Mouse (Mus musculus): ENCODE results near the gene Mgst3. TPM values are rescaled to one million over a fixed set of nuclear protein-coding genes. Genes with fewer than 3 reads are reported as not detected.

Gene Mgst3
- total RNA-seq, 1 experiment from 2014 or later: 3.0 TPM

- no peak for ATAC-seq (replicated peaks; ENCODE audit: insufficient number of reproducible peaks, low FRiP score, low TSS enrichment, poor library complexity, severe bottlenecking)
Measured at GRCm38 (mm10) chr1:167390381-167390780, 3.3 kb downstream of the Mgst3 start.

GRCm38 (mm10) chr1:167389584-167389983, 4.1 kb downstream of the Mgst3 start:
- ATAC-seq (replicated peaks; ENCODE audit: insufficient number of reproducible peaks, low FRiP score, low TSS enrichment, poor library complexity, severe bottlenecking): no peak

GRCm38 (mm10) chr1:167388571-167388970, 5.1 kb downstream of the Mgst3 start:
- ATAC-seq (replicated peaks; ENCODE audit: insufficient number of reproducible peaks, low FRiP score, low TSS enrichment, poor library complexity, severe bottlenecking): no peak

GRCm38 (mm10) chr1:167387796-167388195, 5.8 kb downstream of the Mgst3 start:
- ATAC-seq (replicated peaks; ENCODE audit: insufficient number of reproducible peaks, low FRiP score, low TSS enrichment, poor library complexity, severe bottlenecking): no peak

GRCm38 (mm10) chr1:167387310-167387709, 6.3 kb downstream of the Mgst3 start:
- ATAC-seq (replicated peaks; ENCODE audit: insufficient number of reproducible peaks, low FRiP score, low TSS enrichment, poor library complexity, severe bottlenecking): no peak

- ATAC-seq (replicated peaks; ENCODE audit: insufficient number of reproducible peaks, low FRiP score, low TSS enrichment, poor library complexity, severe bottlenecking): no peak
Measured at GRCm38 (mm10) chr1:167386466-167386865, 7.2 kb downstream of the Mgst3 start.

- no peak for ATAC-seq (replicated peaks; ENCODE audit: insufficient number of reproducible peaks, low FRiP score, low TSS enrichment, poor library complexity, severe bottlenecking)
Measured at GRCm38 (mm10) chr1:167385636-167386035, 8.0 kb downstream of the Mgst3 start.

- ATAC-seq (replicated peaks; ENCODE audit: insufficient number of reproducible peaks, low FRiP score, low TSS enrichment, poor library complexity, severe bottlenecking): no peak
Measured at GRCm38 (mm10) chr1:167385211-167385610, 8.4 kb downstream of the Mgst3 start.

- ATAC-seq (replicated peaks; ENCODE audit: insufficient number of reproducible peaks, low FRiP score, low TSS enrichment, poor library complexity, severe bottlenecking): no peak
Measured at GRCm38 (mm10) chr1:167384156-167384555, 9.5 kb downstream of the Mgst3 start.

GRCm38 (mm10) chr1:167383178-167383577, 10.5 kb downstream of the Mgst3 start:
- ATAC-seq (replicated peaks; ENCODE audit: insufficient number of reproducible peaks, low FRiP score, low TSS enrichment, poor library complexity, severe bottlenecking): no peak

- ATAC-seq (replicated peaks; ENCODE audit: insufficient number of reproducible peaks, low FRiP score, low TSS enrichment, poor library complexity, severe bottlenecking): no peak
Measured at GRCm38 (mm10) chr1:167382763-167383162, 10.9 kb downstream of the Mgst3 start.

- ATAC-seq (replicated peaks; ENCODE audit: insufficient number of reproducible peaks, low FRiP score, low TSS enrichment, poor library complexity, severe bottlenecking): no peak
Measured at GRCm38 (mm10) chr1:167382316-167382715, 11.3 kb downstream of the Mgst3 start.

- no peak for ATAC-seq (replicated peaks; ENCODE audit: insufficient number of reproducible peaks, low FRiP score, low TSS enrichment, poor library complexity, severe bottlenecking)
Measured at GRCm38 (mm10) chr1:167381050-167382015, 12.3 kb downstream of the Mgst3 start.

- ATAC-seq (replicated peaks; ENCODE audit: insufficient number of reproducible peaks, low FRiP score, low TSS enrichment, poor library complexity, severe bottlenecking): no peak
Measured at GRCm38 (mm10) chr1:167380223-167380622, 13.4 kb downstream of the Mgst3 start.

- no peak for ATAC-seq (replicated peaks; ENCODE audit: insufficient number of reproducible peaks, low FRiP score, low TSS enrichment, poor library complexity, severe bottlenecking)
Measured at GRCm38 (mm10) chr1:167379751-167380150, 13.9 kb downstream of the Mgst3 start.

- ATAC-seq (replicated peaks; ENCODE audit: insufficient number of reproducible peaks, low FRiP score, low TSS enrichment, poor library complexity, severe bottlenecking): no peak
Measured at GRCm38 (mm10) chr1:167378019-167378418, 15.6 kb downstream of the Mgst3 start.

- ATAC-seq (replicated peaks; ENCODE audit: insufficient number of reproducible peaks, low FRiP score, low TSS enrichment, poor library complexity, severe bottlenecking): no peak
Measured at GRCm38 (mm10) chr1:167374942-167375341, 18.7 kb downstream of the Mgst3 start.

GRCm38 (mm10) chr1:167374003-167374784, 19.4 kb downstream of the Mgst3 start:
- ATAC-seq (replicated peaks; ENCODE audit: insufficient number of reproducible peaks, low FRiP score, low TSS enrichment, poor library complexity, severe bottlenecking): no peak

- no peak for ATAC-seq (replicated peaks; ENCODE audit: insufficient number of reproducible peaks, low FRiP score, low TSS enrichment, poor library complexity, severe bottlenecking)
Measured at GRCm38 (mm10) chr1:167372739-167373138, 20.9 kb downstream of the Mgst3 start.

- ATAC-seq (replicated peaks; ENCODE audit: insufficient number of reproducible peaks, low FRiP score, low TSS enrichment, poor library complexity, severe bottlenecking): peak; percentile 91
Measured at GRCm38 (mm10) chr1:167369905-167370304, 23.7 kb downstream of the Mgst3 start.

All from monocyte, adult 5-6 weeks (primary cell).